Mouse (Mus musculus) myocyte (in vitro differentiated cells): ENCODE measurements around the gene Gpc6. TPM values are rescaled to one million over a fixed set of nuclear protein-coding genes. Genes with fewer than 3 reads are reported as not detected.

Experiments used
- H3K27me3 ChIP-seq: one replicate; pipeline ENCODE4 v1.6.1; 2011; ENCODE audit not compliant: control insufficient read depth, insufficient read depth, insufficient read length
- H3K36me3 ChIP-seq: one replicate; pipeline ENCODE4 v1.6.1; 2011; ENCODE audit not compliant: control insufficient read depth, insufficient read depth
- H3K4me2 ChIP-seq: one replicate; pipeline ENCODE4 v1.6.1; 2011; ENCODE audit warnings: low read depth, control low read depth
- H3K4me3 ChIP-seq: one replicate; pipeline ENCODE4 v1.5.1; 2011; ENCODE audit warnings: mild to moderate bottlenecking, control low read depth, moderate library complexity
- H3K79me2 ChIP-seq: one replicate; pipeline ENCODE4 v1.6.1; 2011; ENCODE audit not compliant: control insufficient read depth, insufficient read depth
- H3ac ChIP-seq: one replicate; pipeline ENCODE4 v1.6.1; 2011; ENCODE audit not compliant: control insufficient read depth, insufficient read length
- CEBPB ChIP-seq: IDR thresholded peaks from 2 replicates; pipeline ENCODE4 v1.6.1; 2011; ENCODE audit warnings: mild to moderate bottlenecking, moderate library complexity; ENCODE audit not compliant: poor library complexity, insufficient read depth, severe bottlenecking
- E2F4 ChIP-seq: IDR thresholded peaks from one replicate; pipeline ENCODE4 v1.6.1; 2011; ENCODE audit warnings: mild to moderate bottlenecking, control low read depth, moderate library complexity; ENCODE audit not compliant: insufficient read depth
- MAX ChIP-seq: IDR thresholded peaks from one replicate; pipeline ENCODE4 v1.6.1; 2011; ENCODE audit warnings: low read depth, mild to moderate bottlenecking, control low read depth
- MYOD1 ChIP-seq, 3 experiments: IDR thresholded peaks; one replicate each; pipeline ENCODE4 v1.6.1; 2011; ENCODE audit warnings: control low read depth in 2 of 3, low read depth in 2 of 3, mild to moderate bottlenecking in 2 of 3, moderate library complexity in 1 of 3; ENCODE audit not compliant: insufficient read length in 2 of 3, control insufficient read depth in 1 of 3
- MYOG ChIP-seq, 3 experiments: IDR thresholded peaks; one replicate each; pipeline ENCODE4 v1.6.1; 2011; ENCODE audit warnings: control low read depth in 2 of 3, low read depth in 2 of 3, mild to moderate bottlenecking in 2 of 3; ENCODE audit not compliant: insufficient read length in 2 of 3, control insufficient read depth in 1 of 3, insufficient read depth in 1 of 3
- POLR2A ChIP-seq: IDR thresholded peaks from one replicate; pipeline ENCODE4 v1.6.1; 2011; ENCODE audit warnings: low read depth, mild to moderate bottlenecking, control low read depth, moderate library complexity; ENCODE audit not compliant: insufficient read length
- POLR2AphosphoS2 ChIP-seq: IDR thresholded peaks from one replicate; pipeline ENCODE4 v1.6.1; 2011; ENCODE audit warnings: low read depth, control low read depth; ENCODE audit not compliant: insufficient read length
- REST ChIP-seq: IDR thresholded peaks from one replicate; pipeline ENCODE4 v1.6.1; 2011; ENCODE audit warnings: mild to moderate bottlenecking, control low read depth, moderate library complexity; ENCODE audit not compliant: insufficient read depth, insufficient read length
- SRF ChIP-seq: IDR thresholded peaks from one replicate; pipeline ENCODE4 v1.6.1; 2011; ENCODE audit warnings: low read depth; ENCODE audit not compliant: control insufficient read depth, insufficient read length
- TCF12 ChIP-seq: IDR thresholded peaks from one replicate; pipeline ENCODE4 v1.6.1; 2011; ENCODE audit warnings: mild to moderate bottlenecking, control low read depth; ENCODE audit not compliant: poor library complexity, insufficient read depth, severe bottlenecking
- TCF3 ChIP-seq: IDR thresholded peaks from one replicate; pipeline ENCODE4 v1.6.1; 2011; ENCODE audit warnings: low read depth, control low read depth; ENCODE audit not compliant: insufficient read length
- USF1 ChIP-seq: IDR thresholded peaks from one replicate; pipeline ENCODE4 v1.6.1; 2011; ENCODE audit warnings: low read depth, mild to moderate bottlenecking, control low read depth, moderate library complexity
- polyA plus RNA-seq: library from polyadenylated mRNA; unstranded; fragments of >200 nt; fragmentation: generic; extraction: Trizol; gene quantifications from one replicate; pipeline ENCODE4 v1.2.1, GENCODE M21; 2012; ENCODE audit warnings: missing spikeins

Gpc6 gene
- polyA plus RNA-seq, 1 experiment = 5.0 TPM

DNA sequence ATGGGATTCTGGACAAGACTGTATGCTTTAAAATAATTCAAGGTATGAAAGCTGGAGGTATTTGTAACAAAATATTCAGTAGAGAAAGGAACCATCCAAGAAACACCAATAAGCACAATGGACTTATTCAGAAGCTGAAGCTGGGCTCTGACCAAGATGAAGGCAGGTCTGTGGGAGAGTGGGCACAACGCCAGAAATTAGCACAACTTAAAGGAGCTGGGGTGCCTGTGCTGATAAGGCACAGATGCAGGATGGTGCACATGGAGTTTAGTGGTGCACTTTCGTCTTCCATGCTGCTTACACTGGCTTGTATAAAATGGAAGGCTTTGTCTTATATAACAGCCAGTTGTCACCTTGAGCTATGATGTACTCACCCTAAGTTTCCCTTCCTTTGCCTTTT, 276.9 kb downstream of the Gpc6 start:
- Histone ChIP-seq H3K36me3 (no peaks in the 10 kb centered on the region), H3K4me3 (no peak overlapping the region), H3ac (no peak overlapping the region), H3K27me3 (no peaks in the 10 kb centered on the region), H3K4me2 (no peak overlapping the region), H3K79me2 (no peaks in the 10 kb centered on the region)
- TF ChIP-seq E2F4 = no peak
- TF ChIP-seq REST = no peak
- TF ChIP-seq POLR2A = no peak
- no peak for TF ChIP-seq USF1
- no peak for TF ChIP-seq SRF
- TF ChIP-seq CEBPB = no peak
- TF ChIP-seq MAX = no peak

DNA sequence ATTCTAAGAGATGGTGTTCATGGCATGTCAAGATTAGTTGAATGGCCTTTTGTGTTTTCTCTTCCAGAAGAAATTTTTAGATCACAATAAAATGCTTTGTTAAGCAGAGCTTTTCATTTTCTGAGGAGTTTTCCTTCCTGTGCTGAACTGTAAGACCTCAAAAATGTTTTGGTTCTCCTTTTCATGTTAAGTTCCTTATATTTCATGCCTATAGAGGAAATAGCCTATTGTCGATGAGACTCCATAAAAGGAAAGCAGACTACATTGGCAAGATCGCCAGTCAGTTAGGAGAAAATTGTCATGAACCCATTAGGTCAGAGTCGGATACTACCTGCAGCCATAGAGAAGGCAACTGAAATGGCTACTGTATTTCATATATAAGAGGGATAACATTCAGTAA, 278.8 kb downstream of the Gpc6 start:
- Histone ChIP-seq H3K4me3 (no peak overlapping the region), H3K4me2 (no peak overlapping the region), H3K36me3 (no peaks in the 10 kb centered on the region), H3K27me3 (no peaks in the 10 kb centered on the region), H3ac (no peak overlapping the region), H3K79me2 (no peaks in the 10 kb centered on the region)
- TF ChIP-seq MAX = no peak
- TF ChIP-seq TCF12 = no peak
- TF ChIP-seq USF1 = no peak
- no peak for TF ChIP-seq POLR2A
- TF ChIP-seq TCF3 = no peak

DNA sequence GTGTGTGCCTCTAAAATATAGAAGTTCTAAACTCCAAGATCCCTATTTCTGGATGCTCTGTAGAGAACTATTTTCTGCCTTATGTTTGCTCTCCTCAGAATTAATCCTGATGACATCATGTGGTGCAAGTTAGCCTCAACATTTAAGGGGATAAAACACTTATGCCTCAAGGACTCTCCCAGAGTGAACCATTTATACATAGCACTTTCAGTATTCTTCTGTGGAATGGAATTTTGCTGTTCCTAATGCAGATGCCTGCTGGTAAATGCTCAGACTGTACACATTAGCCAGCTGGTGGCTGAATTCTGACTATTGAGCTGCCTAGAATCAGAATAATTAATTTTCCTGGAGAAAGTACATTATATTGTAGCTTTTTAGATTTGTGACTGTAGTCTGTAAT, 289.3 kb downstream of the Gpc6 start:
- TF ChIP-seq USF1 (no peak), MYOG (IDR thresholded peaks at IDR 0.05; ENCODE audit: control insufficient read depth in 1 of 3, insufficient read depth in 1 of 3, insufficient read length in 2 of 3, low read depth in 2 of 3) (no peak), MYOD1 (IDR thresholded peaks at IDR 0.05; ENCODE audit: control insufficient read depth in 1 of 3, insufficient read length in 2 of 3, low read depth in 2 of 3) (no peak), POLR2A (no peak), CEBPB (no peak), TCF3 (no peak), SRF (no peak), TCF12 (no peak), REST (no peak), E2F4 (no peak), POLR2AphosphoS2 (no peak), MAX (no peak)
- Histone ChIP-seq H3K4me3 (no peak overlapping the region), H3ac (no peak overlapping the region), H3K79me2 (no peaks in the 10 kb centered on the region), H3K4me2 (no peak overlapping the region), H3K36me3 (no peaks in the 10 kb centered on the region), H3K27me3 (no peaks in the 10 kb centered on the region)

DNA sequence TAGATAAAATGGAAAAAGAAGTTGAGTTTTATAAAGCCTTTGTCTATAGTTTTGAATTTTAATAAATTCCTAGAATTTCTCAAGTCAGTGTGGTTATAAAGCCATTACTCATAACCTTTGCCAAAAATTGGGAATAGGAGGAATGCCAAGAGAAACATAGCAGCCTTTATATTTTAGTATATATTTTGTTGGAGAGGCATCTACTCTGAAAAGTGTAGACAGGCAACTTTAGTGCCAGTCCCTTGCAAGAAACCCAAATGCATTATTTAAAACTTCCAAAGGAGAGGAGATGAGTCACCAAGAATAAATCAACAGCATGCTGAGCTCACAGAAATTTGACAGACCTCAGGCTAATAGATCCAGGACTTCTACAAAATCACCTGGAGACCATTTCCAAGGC, 301.8 kb downstream of the Gpc6 start:
- TF ChIP-seq CEBPB (no peak), USF1 (no peak), MYOD1 (IDR thresholded peaks at IDR 0.05; ENCODE audit: control insufficient read depth in 1 of 3, insufficient read length in 2 of 3, low read depth in 2 of 3) (no peak), TCF3 (no peak), MYOG (IDR thresholded peaks at IDR 0.05; ENCODE audit: control insufficient read depth in 1 of 3, insufficient read depth in 1 of 3, insufficient read length in 2 of 3, low read depth in 2 of 3) (no peak), SRF (no peak), E2F4 (no peak), POLR2A (no peak), TCF12 (no peak), MAX (no peak), REST (no peak), POLR2AphosphoS2 (no peak)
- no peaks in the 10 kb centered on the region for H3K27me3 ChIP-seq
- no peaks in the 10 kb centered on the region for H3K79me2 ChIP-seq
- no peak overlapping the region for H3K4me2 ChIP-seq
- no peak overlapping the region for H3K4me3 ChIP-seq
- H3ac ChIP-seq = no peak overlapping the region
- H3K36me3 ChIP-seq = no peaks in the 10 kb centered on the region

DNA sequence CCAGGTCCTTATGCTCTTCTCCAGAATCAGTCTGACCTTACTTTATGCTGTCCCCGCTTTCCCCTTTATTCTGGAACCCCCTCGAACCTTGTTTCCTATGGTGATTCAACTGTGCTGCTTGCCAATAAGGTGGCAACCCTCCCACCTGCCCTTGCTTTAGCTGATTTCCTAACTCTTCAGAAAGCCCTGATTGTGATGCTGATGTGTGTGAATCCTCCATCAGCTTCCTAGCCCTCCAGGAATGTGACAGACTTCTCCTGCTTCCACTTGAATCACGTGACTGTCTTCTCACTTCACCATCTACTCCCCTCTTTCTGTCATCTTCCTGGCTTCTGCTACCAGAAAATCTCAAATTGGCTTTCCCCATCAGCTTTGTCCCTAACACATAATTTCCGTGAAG, 305.4 kb downstream of the Gpc6 start:
- no peak for TF ChIP-seq SRF
- no peak for TF ChIP-seq MYOG (IDR thresholded peaks at IDR 0.05; ENCODE audit: control insufficient read depth in 1 of 3, insufficient read depth in 1 of 3, insufficient read length in 2 of 3, low read depth in 2 of 3)
- TF ChIP-seq TCF3 = no peak
- no peak for TF ChIP-seq MAX
- no peak for TF ChIP-seq POLR2A
- no peak for TF ChIP-seq CEBPB
- no peak for TF ChIP-seq TCF12
- no peak for TF ChIP-seq E2F4
- TF ChIP-seq MYOD1 (IDR thresholded peaks at IDR 0.05; ENCODE audit: control insufficient read depth in 1 of 3, insufficient read length in 2 of 3, low read depth in 2 of 3) = no peak
- TF ChIP-seq POLR2AphosphoS2 = no peak
- no peak for TF ChIP-seq USF1
- no peak for TF ChIP-seq REST
- H3K4me2 ChIP-seq = no peak overlapping the region
- no peaks in the 10 kb centered on the region for H3K27me3 ChIP-seq
- no peak overlapping the region for H3K4me3 ChIP-seq
- no peak overlapping the region for H3ac ChIP-seq
- H3K36me3 ChIP-seq = no peaks in the 10 kb centered on the region
- H3K79me2 ChIP-seq = no peaks in the 10 kb centered on the region
